Comparison of ENCODE assay signal across 12 mouse cellular contexts in genomic region chr5:71545554-71545953, GRCm38 (mm10). TPM values are rescaled to one million over a fixed set of nuclear protein-coding genes. Genes with fewer than 3 reads are reported as not detected.
A peak's percentile ranks its signal among the peaks of the same experiment; 100 is the strongest.
DNase-seq lines count a peak whose midpoint lies in the region; ATAC-seq and TF ChIP-seq lines count a peak whose summit lies in the region.
"Had no signal": no experiment of that assay in that cellular context is flagged by ENCODE, and none has a peak within 500 bp of the region (broad histone marks: within the 10 kb centered on the region; RNA-seq: fewer than 3 reads in every experiment).

No protein-coding gene starts in this region.

- TF ChIP-seq CTCF in intestine, postnatal 0 days (IDR thresholded peaks at IDR 0.05; ENCODE audit: low read depth), result peak; percentile 51

- DNase-seq in urinary bladder, postnatal 14 days (ENCODE audit: low spot score), result peak; percentile 3
- no peak for DNase-seq in urinary bladder, postnatal 10 days (ENCODE audit: low spot score)
- DNase-seq in cerebellum, adult 9-10 months, result peak; percentile 27
- DNase-seq in gastrocnemius, postnatal 25 days, result no peak
- DNase-seq: liver; thymus, adult 18-20 months had no signal

- H3K9ac ChIP-seq in intestine, postnatal 0 days (ENCODE audit: low read depth, low read length), result no peak overlapping the region
- H3K9ac ChIP-seq in intestine, embryonic 16.5 days (ENCODE audit: low read depth, low read length), result no peak overlapping the region
- H3K9ac ChIP-seq: embryonic facial prominence, embryonic 15.5 days had no signal

- H3K27me3 ChIP-seq in intestine, postnatal 0 days (replicated peaks; ENCODE audit: control insufficient read depth, insufficient read depth, low read length), result no peaks in the 10 kb centered on the region
- no peaks in the 10 kb centered on the region for H3K27me3 ChIP-seq in intestine, embryonic 16.5 days (replicated peaks; ENCODE audit: control insufficient read depth, insufficient read depth, low read length)
- H3K27me3 ChIP-seq: embryonic facial prominence, embryonic 15.5 days had no signal

- H3K27ac ChIP-seq in intestine, postnatal 0 days (ENCODE audit: low read depth, low read length), result no peak overlapping the region
- no peak overlapping the region for H3K27ac ChIP-seq in intestine, embryonic 16.5 days (ENCODE audit: low read length)
- H3K27ac ChIP-seq: embryonic facial prominence, embryonic 15.5 days had no signal

- no peaks in the 10 kb centered on the region for H3K36me3 ChIP-seq in intestine, postnatal 0 days (ENCODE audit: control insufficient read depth, insufficient read depth)
- H3K36me3 ChIP-seq in intestine, embryonic 16.5 days (ENCODE audit: control insufficient read depth, insufficient read depth, low read length), result no peaks in the 10 kb centered on the region
- H3K36me3 ChIP-seq: embryonic facial prominence, embryonic 15.5 days had no signal

- H3K9me3 ChIP-seq in intestine, postnatal 0 days (ENCODE audit: control insufficient read depth), result no peaks in the 10 kb centered on the region
- H3K9me3 ChIP-seq in intestine, embryonic 16.5 days (ENCODE audit: control insufficient read depth, low read length), result no peaks in the 10 kb centered on the region
- H3K9me3 ChIP-seq: embryonic facial prominence, embryonic 15.5 days had no signal

- no peak overlapping the region for H3K4me2 ChIP-seq in intestine, postnatal 0 days (replicated peaks; ENCODE audit: low read depth)
- no peak overlapping the region for H3K4me2 ChIP-seq in intestine, embryonic 16.5 days (ENCODE audit: low read depth, low read length)
- H3K4me2 ChIP-seq: embryonic facial prominence, embryonic 15.5 days had no signal

- H3K4me1 ChIP-seq in intestine, postnatal 0 days (replicated peaks; ENCODE audit: control insufficient read depth, insufficient read depth, low read length), result no peaks in the 10 kb centered on the region
- no peaks in the 10 kb centered on the region for H3K4me1 ChIP-seq in intestine, embryonic 16.5 days (ENCODE audit: control insufficient read depth, insufficient read depth, low read length)
- H3K4me1 ChIP-seq: embryonic facial prominence, embryonic 15.5 days had no signal

- no peak overlapping the region for H3K4me3 ChIP-seq in intestine, postnatal 0 days (ENCODE audit: low read depth, low read length)
- H3K4me3 ChIP-seq in intestine, embryonic 16.5 days (ENCODE audit: low read length), result no peak overlapping the region
- H3K4me3 ChIP-seq: embryonic facial prominence, embryonic 15.5 days had no signal

- ATAC-seq in intestine, postnatal 0 days, result no peak
- ATAC-seq in intestine, embryonic 16.5 days, result no peak
- no peak for ATAC-seq in monocyte, adult 5-6 weeks (replicated peaks; ENCODE audit: insufficient number of reproducible peaks, low FRiP score, low TSS enrichment, poor library complexity, severe bottlenecking)

RNA-seq across cellular contexts. Expression of gene Cox7b2, which starts 2.5 kb away (rescaled TPM):
- not detected in 2 replicates for polyA plus RNA-seq in intestine, postnatal 0 days (2015; fragmentation: Nextera tagmentation; extraction: Ambion mirVana)
- polyA plus RNA-seq in intestine, embryonic 16.5 days (2015; fragmentation: Nextera tagmentation; extraction: Ambion mirVana), result not detected in 2 replicates
- total RNA-seq in monocyte, adult 5-6 weeks (2017), result not detected in 3 replicates
- not detected for total RNA-seq in gastrocnemius, postnatal 25 days (2021)
- total RNA-seq: hematopoietic stem cell, adult 5-6 weeks; neutrophil, adult 5-6 weeks had no signal
- polyA plus RNA-seq: embryonic facial prominence, embryonic 15.5 days had no signal

Comparison
In these comparisons a context has a peak if more than half of its experiments do, and no peak if none do; other contexts are left out.
1. DNase-seq: peak in urinary bladder, postnatal 14 days (single experiment) and cerebellum, adult 9-10 months (single experiment); none in urinary bladder, postnatal 10 days (single experiment) and gastrocnemius, postnatal 25 days (single experiment).